Mouse (Mus musculus) embryonic facial prominence, embryonic 13.5 days (tissue): ENCODE measurements around the gene Rdh8. TPM values are rescaled to one million over a fixed set of nuclear protein-coding genes. Genes with fewer than 3 reads are reported as not detected.

Experiments
- ATAC-seq: fragments of 200-750 bp; cut with Nextera tagmentation; 2 replicates; pipeline ENCODE4 v1.8.0; 2017; ENCODE audit warnings: low read depth; ENCODE audit not compliant: insufficient number of reproducible peaks, insufficient read depth, low FRiP score, low TSS enrichment
- H3K27ac ChIP-seq: fragments of 300-500 bp; sonication (generic); 2 replicates; pipeline ENCODE4 v1.5.1; 2015; ENCODE audit warnings: moderate library complexity, mild to moderate bottlenecking, inconsistent platforms
- H3K27me3 ChIP-seq: fragments of 300-500 bp; sonication (generic); 2 replicates; pipeline ENCODE4 v1.6.1; 2015; ENCODE audit warnings: mild to moderate bottlenecking, inconsistent platforms
- H3K36me3 ChIP-seq: fragments of 300-500 bp; sonication (generic); 2 replicates; pipeline ENCODE4 v1.6.1; 2015; ENCODE audit warnings: mild to moderate bottlenecking, inconsistent platforms
- H3K4me1 ChIP-seq: fragments of 300-500 bp; sonication (generic); 2 replicates; pipeline ENCODE4 v1.6.1; 2015; ENCODE audit warnings: inconsistent platforms
- H3K4me2 ChIP-seq: fragments of 300-500 bp; sonication (generic); 2 replicates; pipeline ENCODE4 v1.6.1; 2015; ENCODE audit warnings: moderate library complexity, mild to moderate bottlenecking, inconsistent platforms
- H3K4me3 ChIP-seq: fragments of 300-500 bp; sonication (generic); 2 replicates; pipeline ENCODE4 v1.5.1; 2015; ENCODE audit warnings: mild to moderate bottlenecking, inconsistent platforms
- H3K9ac ChIP-seq: fragments of 300-500 bp; sonication (generic); 2 replicates; pipeline ENCODE4 v1.6.1; 2015; ENCODE audit warnings: mild to moderate bottlenecking, inconsistent platforms
- H3K9me3 ChIP-seq: fragments of 300-500 bp; sonication (generic); 2 replicates; pipeline ENCODE4 v1.6.1; 2016; ENCODE audit warnings: inconsistent platforms
- WGBS: fragments of 180-500 bp; shearing (Covaris S2); methylation state at CpG from one replicate; pipeline ENCODE4 v1.1.7; 2015; ENCODE audit warnings: mixed read lengths; 5-methylcytosine and 5-hydroxymethylcytosine counted together
- polyA plus RNA-seq: library from polyadenylated mRNA; unstranded; fragments of >200 nt; fragmentation: Nextera tagmentation; extraction: Ambion mirVana; gene quantifications from 2 replicates; pipeline ENCODE4 v1.2.1, GENCODE M21; 2015

Gene Rdh8
- polyA plus RNA-seq: not detected in 2 replicates

- no peak for ATAC-seq
- 81% methylated on average over 6 of the region's 6 CpGs for WGBS
- H3K9me3 ChIP-seq: no peaks in the 10 kb centered on the region
Observed at GRCm38 (mm10) chr9:20818236-20818635, at the start of gene Rdh8. TSS of gene Rdh8 (plus strand) at chr9:20818503.

GRCm38 (mm10) chr9:20781286-20781685, 37.0 kb upstream of the Rdh8 start:
- Histone ChIP-seq H3K4me2 (no peak overlapping the region), H3K4me1 (no peaks in the 10 kb centered on the region), H3K27me3 (no peaks in the 10 kb centered on the region), H3K4me3 (no peak overlapping the region), H3K9me3 (no peaks in the 10 kb centered on the region; the same call in 1 of the 2 replicates), H3K27ac (no peak overlapping the region), H3K36me3 (no peaks in the 10 kb centered on the region), H3K9ac (no peak overlapping the region)
- ATAC-seq: no peak
- 87% methylated on average over 3 of the region's 3 CpGs for whole genome bisulfite sequencing

More at GRCm38 (mm10) chr9:20818236-20818635, at the start of gene Rdh8:
- no peaks in the 10 kb centered on the region for H3K36me3 ChIP-seq
- H3K27me3 ChIP-seq: peaks cover 15% of the 10 kb centered on the region
- H3K4me1 ChIP-seq: peaks cover 6% of the 10 kb centered on the region
- no peak within 1 kb of the TSS for H3K27ac ChIP-seq
- no peak within 1 kb of the TSS for H3K4me2 ChIP-seq
- H3K9ac ChIP-seq: no peak within 1 kb of the TSS
- no peak within 1 kb of the TSS for H3K4me3 ChIP-seq

GRCm38 (mm10) chr9:20785055-20785454, 33.2 kb upstream of the Rdh8 start:
- Histone ChIP-seq H3K9me3 (no peaks in the 10 kb centered on the region; the same call in 1 of the 2 replicates), H3K4me3 (no peak overlapping the region), H3K4me1 (peaks cover 4% of the 10 kb centered on the region), H3K9ac (no peak overlapping the region), H3K36me3 (no peaks in the 10 kb centered on the region), H3K27ac (no peak overlapping the region), H3K4me2 (no peak overlapping the region), H3K27me3 (no peaks in the 10 kb centered on the region)
- no peak for ATAC-seq
- WGBS: 55% methylated on average over 6 of the region's 6 CpGs

GRCm38 (mm10) chr9:20787992-20788391, 30.3 kb upstream of the Rdh8 start:
- H3K4me2 ChIP-seq: no peak overlapping the region
- no peak overlapping the region for H3K27ac ChIP-seq
- peaks cover 20% of the 10 kb centered on the region for H3K4me1 ChIP-seq
- no peak overlapping the region for H3K9ac ChIP-seq
- H3K9me3 ChIP-seq: no peaks in the 10 kb centered on the region; the same call in 1 of the 2 replicates
- ATAC-seq: no peak
- H3K4me3 ChIP-seq: no peak overlapping the region
- no peaks in the 10 kb centered on the region for H3K36me3 ChIP-seq
- no peaks in the 10 kb centered on the region for H3K27me3 ChIP-seq
- 72% methylated on average over 8 of the region's 8 CpGs for WGBS

- H3K27ac ChIP-seq: peak overlapping the region; percentile 85
Observed at GRCm38 (mm10) chr9:20789651-20790050, 28.7 kb upstream of the Rdh8 start.

GRCm38 (mm10) chr9:20790345-20790744, 28.0 kb upstream of the Rdh8 start:
- peak; percentile 70; the same call in 1 of the 2 replicates for ATAC-seq
- no peak overlapping the region for H3K4me3 ChIP-seq
- no peak overlapping the region for H3K4me2 ChIP-seq
- H3K4me1 ChIP-seq: peaks cover 35% of the 10 kb centered on the region
- H3K36me3 ChIP-seq: no peaks in the 10 kb centered on the region
- peak overlapping the region; percentile 85 for H3K27ac ChIP-seq
- no peaks in the 10 kb centered on the region for H3K27me3 ChIP-seq
- H3K9ac ChIP-seq: no peak overlapping the region
- WGBS: 13% methylated on average over 3 of the region's 3 CpGs
- H3K9me3 ChIP-seq: no peaks in the 10 kb centered on the region

More at GRCm38 (mm10) chr9:20789651-20790050, 28.7 kb upstream of the Rdh8 start:
- Histone ChIP-seq H3K4me2 (no peak overlapping the region), H3K4me1 (peaks cover 35% of the 10 kb centered on the region), H3K9ac (no peak overlapping the region), H3K27me3 (no peaks in the 10 kb centered on the region), H3K4me3 (no peak overlapping the region), H3K9me3 (no peaks in the 10 kb centered on the region), H3K36me3 (no peaks in the 10 kb centered on the region)
- 51% methylated on average over 3 of the region's 4 CpGs for WGBS
- no peak for ATAC-seq

- H3K9ac ChIP-seq: no peak overlapping the region
- ATAC-seq: no peak
Observed at GRCm38 (mm10) chr9:20794108-20794806, 24.0 kb upstream of the Rdh8 start.

GRCm38 (mm10) chr9:20804266-20805158, 13.8 kb upstream of the Rdh8 start:
- no peaks in the 10 kb centered on the region for H3K36me3 ChIP-seq
- ATAC-seq: no peak
- 80% methylated on average over 13 of the region's 13 CpGs for WGBS
- H3K4me2 ChIP-seq: no peak overlapping the region
- no peak overlapping the region for H3K9ac ChIP-seq
- H3K27me3 ChIP-seq: no peaks in the 10 kb centered on the region
- H3K27ac ChIP-seq: no peak overlapping the region
- no peaks in the 10 kb centered on the region for H3K4me1 ChIP-seq
- H3K4me3 ChIP-seq: no peak overlapping the region
- peaks cover 7% of the 10 kb centered on the region; the same call in 1 of the 2 replicates for H3K9me3 ChIP-seq

More at GRCm38 (mm10) chr9:20794108-20794806, 24.0 kb upstream of the Rdh8 start:
- H3K4me1 ChIP-seq: peaks cover 35% of the 10 kb centered on the region
- H3K4me3 ChIP-seq: no peak overlapping the region
- WGBS: 25% methylated on average over 7 of the region's 7 CpGs
- H3K36me3 ChIP-seq: no peaks in the 10 kb centered on the region
- no peak overlapping the region for H3K4me2 ChIP-seq
- H3K27me3 ChIP-seq: no peaks in the 10 kb centered on the region
- H3K27ac ChIP-seq: peak overlapping the region; percentile 55; the same call in 1 of the 2 replicates
- H3K9me3 ChIP-seq: no peaks in the 10 kb centered on the region

- 64% methylated on average over 3 of the region's 3 CpGs for WGBS
- ATAC-seq: no peak
- no peaks in the 10 kb centered on the region for H3K36me3 ChIP-seq
Observed at GRCm38 (mm10) chr9:20805159-20805495, 13.2 kb upstream of the Rdh8 start.

GRCm38 (mm10) chr9:20805706-20806105, 12.6 kb upstream of the Rdh8 start:
- WGBS: 29% methylated on average over 5 of the region's 5 CpGs

More at GRCm38 (mm10) chr9:20805159-20805495, 13.2 kb upstream of the Rdh8 start:
- H3K4me1 ChIP-seq: no peaks in the 10 kb centered on the region
- no peak overlapping the region for H3K9ac ChIP-seq
- H3K4me2 ChIP-seq: no peak overlapping the region
- no peaks in the 10 kb centered on the region for H3K27me3 ChIP-seq
- H3K9me3 ChIP-seq: peaks cover 7% of the 10 kb centered on the region; the same call in 1 of the 2 replicates
- no peak overlapping the region for H3K27ac ChIP-seq
- H3K4me3 ChIP-seq: no peak overlapping the region

GRCm38 (mm10) chr9:20810271-20810670, 8.0 kb upstream of the Rdh8 start:
- no peak for ATAC-seq
- H3K27me3 ChIP-seq: peaks cover 29% of the 10 kb centered on the region
- no peak overlapping the region for H3K9ac ChIP-seq
- no peak overlapping the region for H3K4me2 ChIP-seq
- 28% methylated on average over 4 of the region's 4 CpGs for WGBS
- H3K27ac ChIP-seq: no peak overlapping the region
- H3K4me1 ChIP-seq: peaks cover 14% of the 10 kb centered on the region
- H3K36me3 ChIP-seq: no peaks in the 10 kb centered on the region
- H3K4me3 ChIP-seq: no peak overlapping the region
- no peaks in the 10 kb centered on the region for H3K9me3 ChIP-seq

More at GRCm38 (mm10) chr9:20805706-20806105, 12.6 kb upstream of the Rdh8 start:
- no peak for ATAC-seq
- Histone ChIP-seq H3K4me3 (no peak overlapping the region), H3K9ac (no peak overlapping the region), H3K27ac (no peak overlapping the region), H3K27me3 (peaks cover 2% of the 10 kb centered on the region; the same call in 1 of the 2 replicates), H3K9me3 (peaks cover 7% of the 10 kb centered on the region; the same call in 1 of the 2 replicates), H3K4me1 (no peaks in the 10 kb centered on the region), H3K36me3 (no peaks in the 10 kb centered on the region), H3K4me2 (no peak overlapping the region)
